Mouse (Mus musculus) C2C12 (cell line): Measurements from ENCODE around the gene Runx2. TPM values are rescaled to one million over a fixed set of nuclear protein-coding genes. Genes with fewer than 3 reads are reported as not detected.

Experiments
- H3K27me3 ChIP-seq: one replicate; pipeline ENCODE4 v1.6.1; 2011; ENCODE audit not compliant: control insufficient read depth, insufficient read depth, insufficient read length
- H3K36me3 ChIP-seq: one replicate; pipeline ENCODE4 v1.6.1; 2011; ENCODE audit not compliant: control insufficient read depth, insufficient read depth
- H3K4me3 ChIP-seq: one replicate; pipeline ENCODE4 v1.5.1; 2011; ENCODE audit warnings: mild to moderate bottlenecking, control low read depth; ENCODE audit not compliant: poor library complexity, insufficient read depth, severe bottlenecking
- H3K79me2 ChIP-seq: one replicate; pipeline ENCODE4 v1.6.1; 2011; ENCODE audit not compliant: control insufficient read depth, insufficient read depth
- H3K79me3 ChIP-seq: one replicate; pipeline ENCODE4 v1.6.1; 2011; ENCODE audit warnings: low read depth, control low read depth
- H3ac ChIP-seq: one replicate; pipeline ENCODE3; 2011; ENCODE audit warnings: low read depth; ENCODE audit not compliant: control insufficient read depth, insufficient read length
- CEBPB ChIP-seq: IDR thresholded peaks from one replicate; pipeline ENCODE4 v1.6.1; 2011; ENCODE audit warnings: low read depth, mild to moderate bottlenecking, control low read depth, moderate library complexity
- CTCF ChIP-seq: IDR thresholded peaks from one replicate; pipeline ENCODE4 v1.5.1; 2011; ENCODE audit not compliant: control insufficient read depth, insufficient read depth, insufficient read length
- FOSL1 ChIP-seq: IDR thresholded peaks from one replicate; pipeline ENCODE4 v1.8.0; 2011; ENCODE audit warnings: mild to moderate bottlenecking, low read length; ENCODE audit not compliant: poor library complexity, insufficient read depth, severe bottlenecking
- MAX ChIP-seq: IDR thresholded peaks from one replicate; pipeline ENCODE4 v1.6.1; 2011; ENCODE audit warnings: mild to moderate bottlenecking, control low read depth
- MYOD1 ChIP-seq: IDR thresholded peaks from one replicate; pipeline ENCODE4 v1.6.1; 2011; ENCODE audit warnings: low read depth; ENCODE audit not compliant: control insufficient read depth, insufficient read length
- MYOG ChIP-seq: IDR thresholded peaks from one replicate; pipeline ENCODE4 v1.6.1; 2011; ENCODE audit not compliant: control insufficient read depth, insufficient read length; ENCODE audit errors: extremely low read depth
- USF1 ChIP-seq: IDR thresholded peaks from one replicate; pipeline ENCODE4 v1.6.1; 2011; ENCODE audit warnings: low read depth, mild to moderate bottlenecking, control low read depth, moderate library complexity
- polyA plus RNA-seq: library from polyadenylated mRNA; unstranded; fragments of >200 nt; fragmentation: generic; extraction: Trizol; gene quantifications from one replicate; pipeline ENCODE4 v1.2.1, GENCODE M21; 2012; ENCODE audit warnings: missing spikeins

The Runx2 gene
- polyA plus RNA-seq, 1 experiment = 16.6 TPM

DNA sequence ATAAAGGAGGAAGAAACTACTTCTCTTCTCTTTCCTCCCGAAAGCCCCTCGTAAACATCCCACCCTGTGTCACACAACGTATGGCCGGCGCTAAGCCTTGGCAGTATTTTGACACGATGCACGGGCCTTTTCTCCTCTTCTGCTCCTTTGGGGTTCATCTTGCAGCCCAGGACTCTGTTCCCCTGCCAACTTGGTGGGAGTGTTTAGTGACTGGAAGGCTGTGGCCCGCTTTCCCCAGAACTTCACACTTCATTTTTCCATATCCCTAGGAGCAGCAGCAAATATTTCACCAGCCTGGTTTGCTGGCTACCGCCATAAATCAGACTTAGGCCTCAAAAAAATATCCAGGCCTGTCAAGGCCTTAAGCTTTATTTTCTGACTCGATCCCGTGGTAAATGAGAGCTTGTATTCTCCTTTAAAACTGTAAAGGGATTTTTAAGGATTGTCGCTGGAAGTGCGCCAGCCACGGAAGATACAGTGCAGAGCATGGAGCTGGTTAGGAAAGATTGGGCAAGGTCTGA is 249.2 kb downstream of the Runx2 start:
- Histone ChIP-seq H3K79me3 (no peaks in the 10 kb centered on the region), H3ac (no peak overlapping the region), H3K4me3 (no peak overlapping the region), H3K27me3 (no peaks in the 10 kb centered on the region), H3K79me2 (no peaks in the 10 kb centered on the region), H3K36me3 (no peaks in the 10 kb centered on the region)
- no peak for TF ChIP-seq MAX
- no peak for TF ChIP-seq CEBPB
- TF ChIP-seq MYOD1 = no peak
- no peak for TF ChIP-seq FOSL1
- no peak for TF ChIP-seq CTCF
- TF ChIP-seq USF1 = no peak
- no peak for TF ChIP-seq MYOG

GRCm38 (mm10) chr17:44564611-44565198 is 249.9 kb downstream of the Runx2 start:
- TF ChIP-seq MYOD1 = no peak
- no peak for TF ChIP-seq USF1
- TF ChIP-seq CTCF = no peak
- TF ChIP-seq CEBPB = no peak
- TF ChIP-seq MYOG = no peak
- no peak for TF ChIP-seq MAX
- no peak overlapping the region for H3K4me3 ChIP-seq

DNA sequence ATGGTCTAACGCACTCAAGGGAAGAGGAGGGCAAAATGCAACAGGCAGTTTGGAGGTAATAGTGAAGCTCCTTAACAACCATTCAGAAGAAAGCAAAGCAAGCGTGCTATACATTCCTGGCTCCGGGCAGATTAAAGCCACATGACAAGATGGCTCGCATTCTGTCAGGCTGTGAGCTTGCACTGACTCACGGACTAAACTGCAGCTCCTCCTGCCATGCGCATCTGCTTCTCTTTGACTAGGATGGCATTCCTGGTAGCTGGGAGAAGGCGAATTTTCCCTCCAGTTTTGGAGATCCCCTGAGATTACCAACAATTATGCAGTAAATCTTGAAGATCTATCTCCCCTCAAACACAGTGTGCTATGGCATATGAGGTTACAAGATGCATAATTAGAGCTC is 254.6 kb downstream of the Runx2 start:
- Histone ChIP-seq H3K79me2 (no peaks in the 10 kb centered on the region), H3K4me3 (no peak overlapping the region), H3K79me3 (no peaks in the 10 kb centered on the region), H3K36me3 (no peaks in the 10 kb centered on the region), H3ac (no peak overlapping the region), H3K27me3 (no peaks in the 10 kb centered on the region)
- TF ChIP-seq FOSL1 (no peak), MAX (no peak), MYOG (no peak), MYOD1 (no peak), CTCF (no peak), USF1 (no peak), CEBPB (no peak)

More at GRCm38 (mm10) chr17:44564611-44565198, 249.9 kb downstream of the Runx2 start:
- Histone ChIP-seq H3ac (no peak overlapping the region), H3K79me2 (no peaks in the 10 kb centered on the region), H3K79me3 (no peaks in the 10 kb centered on the region), H3K36me3 (no peaks in the 10 kb centered on the region), H3K27me3 (no peaks in the 10 kb centered on the region)

- Histone ChIP-seq H3K27me3 (no peaks in the 10 kb centered on the region), H3K79me3 (no peaks in the 10 kb centered on the region), H3ac (no peak overlapping the region), H3K79me2 (no peaks in the 10 kb centered on the region), H3K36me3 (no peaks in the 10 kb centered on the region), H3K4me3 (no peak overlapping the region)
- TF ChIP-seq MYOD1 = no peak
- no peak for TF ChIP-seq CTCF
- TF ChIP-seq USF1 = no peak
- no peak for TF ChIP-seq CEBPB
- no peak for TF ChIP-seq MAX
- TF ChIP-seq MYOG = no peak
- no peak for TF ChIP-seq FOSL1
Observed at GRCm38 (mm10) chr17:44557199-44558111, 257.1 kb downstream of the Runx2 start.

DNA sequence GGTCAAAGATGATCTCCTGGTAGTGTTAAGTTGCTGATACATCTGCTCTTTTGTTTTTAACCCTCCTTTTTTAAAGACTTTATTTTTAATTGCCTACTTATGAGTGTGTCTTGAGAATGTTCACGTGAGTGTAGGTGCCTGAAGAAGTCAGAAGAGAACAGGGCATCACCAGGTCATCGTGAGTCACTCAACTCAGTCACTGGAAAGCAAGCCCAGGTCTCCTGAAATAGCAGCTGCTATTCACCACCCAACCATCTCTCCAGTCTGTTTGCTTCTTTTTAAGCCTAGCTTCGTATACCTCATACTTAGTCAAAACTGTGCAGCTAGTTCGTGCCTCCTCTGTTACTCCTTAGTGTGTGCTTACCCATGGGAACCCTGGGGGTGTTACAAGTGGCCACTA is 259.7 kb downstream of the Runx2 start:
- Histone ChIP-seq H3ac (no peak overlapping the region), H3K27me3 (no peaks in the 10 kb centered on the region), H3K79me2 (no peaks in the 10 kb centered on the region), H3K36me3 (no peaks in the 10 kb centered on the region), H3K4me3 (no peak overlapping the region), H3K79me3 (no peaks in the 10 kb centered on the region)
- no peak for TF ChIP-seq MAX
- no peak for TF ChIP-seq CEBPB
